Mouse (Mus musculus) heart, embryonic 11.5 days (tissue): ENCODE measurements around the gene Elmo3. TPM values are rescaled to one million over a fixed set of nuclear protein-coding genes. Genes with fewer than 3 reads are reported as not detected.

Experiments
- ATAC-seq: fragments of 200-750 bp; cut with Nextera tagmentation; replicated peaks from 2 replicates; pipeline ENCODE4 v1.8.0; 2017; ENCODE audit warnings: moderate library complexity; ENCODE audit not compliant: insufficient number of reproducible peaks, low FRiP score, low TSS enrichment
- H3K27ac ChIP-seq: fragments of 300-500 bp; sonication (generic); 2 replicates; pipeline ENCODE4 v1.5.1; 2014; ENCODE audit warnings: mild to moderate bottlenecking, low read depth, low read length
- H3K27me3 ChIP-seq: fragments of 300-500 bp; sonication (generic); 2 replicates; pipeline ENCODE4 v1.6.1; 2014; ENCODE audit warnings: mild to moderate bottlenecking, low read length, mixed read lengths; ENCODE audit not compliant: control insufficient read depth, insufficient read depth
- H3K36me3 ChIP-seq: fragments of 300-500 bp; sonication (generic); 2 replicates; pipeline ENCODE4 v1.6.1; 2014; ENCODE audit warnings: mild to moderate bottlenecking, low read length, moderate library complexity, mixed read lengths; ENCODE audit not compliant: control insufficient read depth, insufficient read depth
- H3K4me1 ChIP-seq: fragments of 300-500 bp; sonication (generic); 2 replicates; pipeline ENCODE4 v1.6.1; 2014; ENCODE audit warnings: low read length; ENCODE audit not compliant: control insufficient read depth, insufficient read depth
- H3K4me2 ChIP-seq: fragments of 300-500 bp; sonication (generic); 2 replicates; pipeline ENCODE4 v1.6.1; 2014; ENCODE audit warnings: mild to moderate bottlenecking, moderate library complexity
- H3K4me3 ChIP-seq: fragments of 300-500 bp; sonication (generic); 2 replicates; pipeline ENCODE4 v1.5.1; 2014; ENCODE audit warnings: low read depth, low read length
- H3K9ac ChIP-seq: fragments of 300-500 bp; sonication (generic); 2 replicates; pipeline ENCODE4 v1.6.1; 2014; ENCODE audit warnings: mild to moderate bottlenecking, low read depth, low read length, moderate library complexity
- H3K9me3 ChIP-seq: fragments of 300-500 bp; sonication (generic); replicated peaks from 2 replicates; pipeline ENCODE4 v1.6.1; 2016; ENCODE audit warnings: low read length; ENCODE audit not compliant: control insufficient read depth
- WGBS: fragments of 180-500 bp; shearing (Covaris S2); extraction: QIAGEN DNeasy Blood & Tissue Kit; methylation state at CpG from one replicate; pipeline ENCODE4 v1.1.7; 2014; ENCODE audit not compliant: insufficient replicate concordance; 5-methylcytosine and 5-hydroxymethylcytosine counted together
- polyA plus RNA-seq: library from polyadenylated mRNA; unstranded; fragments of >200 nt; fragmentation: Nextera tagmentation; extraction: Ambion mirVana; gene quantifications from 2 replicates; pipeline ENCODE4 v1.2.1, GENCODE M21; 2014

Elmo3 gene
- polyA plus RNA-seq, 1 experiment from 2014 or later = 4.2 TPM

DNA sequence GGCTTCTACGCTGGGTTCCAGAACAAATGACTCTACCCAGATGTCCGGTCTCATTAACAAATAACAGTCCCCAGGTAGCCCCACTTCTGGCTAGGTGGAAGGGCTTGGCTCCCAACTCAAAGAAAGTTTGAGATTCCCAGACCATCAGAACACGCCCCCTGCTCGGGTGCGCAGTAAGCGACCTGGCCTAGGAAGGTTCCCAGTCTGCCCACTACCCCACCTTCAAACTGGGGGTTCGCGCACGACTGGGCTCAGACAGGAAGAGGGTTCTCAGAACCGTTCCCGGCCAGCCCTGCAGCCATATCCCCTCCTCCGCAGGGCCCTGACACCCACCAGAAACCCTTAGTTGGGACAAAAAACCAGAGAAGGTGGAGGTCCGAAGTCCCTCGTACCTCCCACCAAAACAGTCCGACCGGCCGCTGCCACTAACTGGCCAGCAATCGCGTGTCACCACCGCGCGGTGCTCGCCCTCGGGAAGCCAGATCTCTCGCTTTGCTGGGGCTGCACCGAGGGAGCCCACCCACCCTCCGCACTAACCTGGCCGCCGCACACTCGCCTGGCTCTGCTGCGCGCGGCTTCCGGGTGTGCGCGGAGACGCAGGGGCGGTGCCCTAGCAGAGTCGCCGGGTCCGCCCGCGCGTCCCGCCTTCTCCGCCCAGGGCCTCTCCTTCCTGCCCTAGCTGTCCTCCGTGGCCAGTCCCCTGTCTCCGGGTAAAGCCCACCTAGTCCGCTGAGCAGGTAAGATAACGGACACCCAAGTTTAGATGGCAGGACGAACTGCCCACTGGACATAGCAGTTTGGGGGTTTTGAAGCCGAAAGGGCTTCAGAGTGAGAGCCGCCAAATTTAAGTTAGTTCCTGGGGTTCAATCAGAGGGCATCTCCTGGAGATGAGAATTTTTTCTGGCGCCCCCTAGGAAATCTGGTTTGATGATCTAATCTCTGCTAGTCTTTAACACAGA, 41.1 kb upstream of the Elmo3 start, which contains the start of the genes Tradd and Fbxl8:
Tradd (minus strand) TSS at position 586 of the 959 bp plus-strand sequence.
Fbxl8 (plus strand) TSS at position 625 of the 959 bp plus-strand sequence.
- peak; percentile 73 for ATAC-seq
- Histone ChIP-seq H3K27ac (no peak within 1 kb of the TSS), H3K4me3 (peak within 1 kb of the TSS; percentile 81), H3K4me1 (peaks cover 13% of the 10 kb centered on the region), H3K36me3 (no peaks in the 10 kb centered on the region), H3K9ac (peak within 1 kb of the TSS; percentile 76), H3K4me2 (peak within 1 kb of the TSS; percentile 97), H3K27me3 (peaks cover 57% of the 10 kb centered on the region), H3K9me3 (peaks cover 5% of the 10 kb centered on the region; the same call in 1 of the 2 replicates)
- 1% methylated on average over 54 of the region's 54 CpGs for WGBS

DNA sequence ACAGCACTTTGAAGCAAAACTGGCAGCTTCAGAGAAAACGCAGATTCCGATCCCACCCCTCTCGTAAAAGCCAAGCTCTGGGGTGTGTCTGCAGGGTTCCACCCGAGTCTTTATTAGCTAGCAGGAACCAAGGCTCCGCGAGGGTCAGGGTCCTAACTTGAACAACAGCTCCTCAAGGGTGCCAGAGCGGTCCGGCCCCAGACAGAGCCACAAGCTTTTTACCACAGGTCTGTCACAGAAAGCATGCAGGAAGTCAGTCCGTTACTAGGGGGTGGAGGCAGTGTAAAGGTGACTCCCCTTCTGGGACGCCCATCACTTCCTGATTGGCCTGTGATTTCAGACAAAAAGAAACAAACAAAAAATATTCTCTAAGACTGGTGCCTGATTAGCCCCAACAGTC, 40.3 kb upstream of the Elmo3 start:
- peak overlapping the region; percentile 81 for H3K4me3 ChIP-seq
- H3K9ac ChIP-seq = peak overlapping the region; percentile 76; the same call in 1 of the 2 replicates
- ATAC-seq = no peak
- WGBS = 17% methylated on average over 10 of the region's 10 CpGs
- H3K9me3 ChIP-seq = peaks cover 5% of the 10 kb centered on the region; the same call in 1 of the 2 replicates
- peaks cover 58% of the 10 kb centered on the region for H3K27me3 ChIP-seq
- peaks cover 19% of the 10 kb centered on the region for H3K4me1 ChIP-seq
- H3K36me3 ChIP-seq = no peaks in the 10 kb centered on the region
- no peak overlapping the region for H3K27ac ChIP-seq
- H3K4me2 ChIP-seq = peak overlapping the region; percentile 97

DNA sequence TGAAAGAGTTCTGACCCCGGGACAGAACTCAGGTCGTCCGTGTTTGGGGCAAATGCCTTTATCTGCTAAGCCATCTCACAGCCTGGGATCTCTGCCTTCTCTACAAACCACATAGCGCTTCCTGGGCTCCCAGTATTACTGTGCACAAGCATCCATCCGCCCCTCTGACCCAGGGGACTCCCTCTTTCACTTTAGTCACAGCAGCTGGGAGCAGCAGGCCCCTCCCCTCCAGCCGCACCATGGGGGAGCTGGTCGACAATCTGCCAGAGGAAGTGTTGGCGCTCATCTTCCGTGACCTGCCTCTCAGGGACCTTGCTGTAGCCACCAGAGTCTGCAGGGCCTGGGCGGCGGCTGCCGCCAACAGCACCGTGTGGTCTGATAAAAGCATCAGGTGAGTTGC, 38.6 kb upstream of the Elmo3 start:
- no peak overlapping the region for H3K9ac ChIP-seq

DNA sequence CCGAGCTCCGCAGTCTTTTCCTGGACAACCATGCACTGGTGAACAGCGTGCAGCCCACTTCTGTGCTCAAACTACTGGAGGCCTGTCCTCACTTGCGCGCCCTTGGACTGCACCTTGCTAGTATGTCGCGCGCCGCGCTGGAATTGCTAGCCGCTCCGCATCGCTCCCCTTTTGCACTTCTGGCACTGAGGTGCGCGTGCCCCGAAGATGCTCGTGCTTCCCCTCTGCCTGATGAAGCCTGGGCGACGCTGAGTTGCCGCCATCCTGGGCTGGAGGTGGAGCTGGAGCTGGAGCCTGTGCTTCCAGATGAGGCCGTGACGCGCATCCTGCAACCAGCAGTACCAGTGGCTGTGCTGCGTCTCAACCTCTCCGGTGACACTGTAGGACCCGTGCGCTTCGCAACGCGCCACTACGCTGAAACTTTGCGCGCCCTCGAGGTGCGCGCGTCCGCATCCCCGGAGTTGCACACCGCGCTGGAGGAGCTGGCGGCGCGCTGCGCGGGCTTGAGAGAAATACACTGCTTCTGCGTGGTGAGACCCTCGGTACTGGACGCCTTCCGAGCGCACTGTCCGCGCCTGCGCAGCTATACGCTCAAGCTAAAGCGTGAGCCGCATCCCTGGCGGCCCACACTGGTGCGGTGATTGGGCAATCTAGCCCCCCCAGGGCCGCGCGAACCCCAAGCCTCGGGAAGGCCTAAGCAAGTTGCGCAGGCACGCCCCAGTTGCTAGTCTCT, 36.9 kb upstream of the Elmo3 start:
- peak overlapping the region; percentile 58 for H3K9ac ChIP-seq
- H3K4me2 ChIP-seq = peak overlapping the region; percentile 74
- H3K4me1 ChIP-seq = peaks cover 23% of the 10 kb centered on the region
- H3K4me3 ChIP-seq = peak overlapping the region; percentile 48
- peaks cover 77% of the 10 kb centered on the region for H3K27me3 ChIP-seq
- H3K36me3 ChIP-seq = no peaks in the 10 kb centered on the region
- H3K27ac ChIP-seq = no peak overlapping the region
- H3K9me3 ChIP-seq = peaks cover 5% of the 10 kb centered on the region; the same call in 1 of the 2 replicates
- under 1% methylated on average over 65 of the region's 65 CpGs for WGBS
- ATAC-seq = peak; percentile 18; the same call in 1 of the 2 replicates

More for the DNA sequence above, 38.6 kb upstream of the Elmo3 start:
- H3K9me3 ChIP-seq = peaks cover 5% of the 10 kb centered on the region; the same call in 1 of the 2 replicates
- H3K36me3 ChIP-seq = no peaks in the 10 kb centered on the region
- 19% methylated on average over 13 of the region's 13 CpGs for WGBS
- peaks cover 23% of the 10 kb centered on the region for H3K4me1 ChIP-seq
- ATAC-seq = no peak
- H3K4me2 ChIP-seq = no peak overlapping the region
- H3K27ac ChIP-seq = no peak overlapping the region
- no peak overlapping the region for H3K4me3 ChIP-seq
- H3K27me3 ChIP-seq = peaks cover 64% of the 10 kb centered on the region

DNA sequence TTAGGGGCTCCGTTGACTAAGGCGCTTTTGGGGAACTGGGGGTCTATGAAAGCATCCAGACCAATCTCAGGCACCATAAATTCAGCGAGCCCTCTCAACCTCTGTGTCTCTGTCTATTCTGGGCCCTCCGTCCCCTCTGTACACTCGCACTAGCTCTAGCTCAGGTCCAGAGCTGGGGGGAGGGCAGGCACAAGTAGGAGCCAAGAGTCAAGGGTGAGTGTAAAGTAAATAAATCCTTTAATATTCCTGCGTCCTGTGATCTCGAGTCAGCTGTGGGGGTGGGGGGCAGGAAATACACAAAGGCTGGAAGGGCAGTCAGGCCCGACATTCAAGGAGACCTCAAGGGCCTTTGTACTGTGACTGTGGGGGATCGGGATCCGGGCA, 36.3 kb upstream of the Elmo3 start:
- WGBS = 2% methylated on average over 10 of the region's 10 CpGs
- Histone ChIP-seq H3K9ac (peak overlapping the region; percentile 58; the same call in 1 of the 2 replicates), H3K27me3 (peaks cover 82% of the 10 kb centered on the region), H3K4me2 (peak overlapping the region; percentile 74), H3K27ac (no peak overlapping the region), H3K4me3 (peak overlapping the region; percentile 48), H3K36me3 (no peaks in the 10 kb centered on the region), H3K9me3 (peaks cover 5% of the 10 kb centered on the region; the same call in 1 of the 2 replicates), H3K4me1 (peaks cover 23% of the 10 kb centered on the region)
- no peak for ATAC-seq

DNA sequence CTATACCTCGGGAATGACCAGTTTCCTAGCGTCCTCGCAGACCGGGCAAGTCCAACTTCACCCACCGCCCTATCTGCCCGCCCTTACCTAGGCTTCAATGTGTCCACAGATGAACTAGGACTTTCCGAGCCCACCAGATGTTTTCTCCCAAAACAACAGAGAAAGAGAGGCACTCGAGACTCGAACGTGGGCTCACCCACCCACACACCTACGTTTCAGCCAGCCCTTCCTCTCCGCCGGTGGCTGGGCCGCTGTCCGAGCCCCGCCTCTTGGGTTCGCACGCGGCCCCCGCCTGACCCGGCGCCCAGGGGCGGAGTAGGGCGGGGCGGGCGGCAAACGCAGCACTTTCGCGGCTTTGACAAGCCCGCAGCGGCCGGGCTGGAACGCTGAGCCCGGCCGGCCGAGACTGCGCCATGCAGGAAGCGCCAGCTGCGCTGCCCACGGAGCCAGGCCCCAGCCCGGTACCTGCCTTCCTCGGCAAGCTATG, 35.9 kb upstream of the Elmo3 start, which contains the start of gene Hsf4:
Hsf4 (plus strand) TSS at position 341 of the 487 bp plus-strand sequence.
- no peak within 1 kb of the TSS for H3K27ac ChIP-seq
- peaks cover 86% of the 10 kb centered on the region for H3K27me3 ChIP-seq
- H3K9me3 ChIP-seq = peaks cover 5% of the 10 kb centered on the region; the same call in 1 of the 2 replicates
- no peak; the same call in 1 of the 2 replicates for ATAC-seq
- peaks cover 23% of the 10 kb centered on the region for H3K4me1 ChIP-seq
- peak within 1 kb of the TSS; percentile 74 for H3K4me2 ChIP-seq
- peak within 1 kb of the TSS; percentile 58 for H3K9ac ChIP-seq
- no peaks in the 10 kb centered on the region for H3K36me3 ChIP-seq
- H3K4me3 ChIP-seq = peak within 1 kb of the TSS; percentile 48
- WGBS = under 1% methylated on average over 42 of the region's 42 CpGs

DNA sequence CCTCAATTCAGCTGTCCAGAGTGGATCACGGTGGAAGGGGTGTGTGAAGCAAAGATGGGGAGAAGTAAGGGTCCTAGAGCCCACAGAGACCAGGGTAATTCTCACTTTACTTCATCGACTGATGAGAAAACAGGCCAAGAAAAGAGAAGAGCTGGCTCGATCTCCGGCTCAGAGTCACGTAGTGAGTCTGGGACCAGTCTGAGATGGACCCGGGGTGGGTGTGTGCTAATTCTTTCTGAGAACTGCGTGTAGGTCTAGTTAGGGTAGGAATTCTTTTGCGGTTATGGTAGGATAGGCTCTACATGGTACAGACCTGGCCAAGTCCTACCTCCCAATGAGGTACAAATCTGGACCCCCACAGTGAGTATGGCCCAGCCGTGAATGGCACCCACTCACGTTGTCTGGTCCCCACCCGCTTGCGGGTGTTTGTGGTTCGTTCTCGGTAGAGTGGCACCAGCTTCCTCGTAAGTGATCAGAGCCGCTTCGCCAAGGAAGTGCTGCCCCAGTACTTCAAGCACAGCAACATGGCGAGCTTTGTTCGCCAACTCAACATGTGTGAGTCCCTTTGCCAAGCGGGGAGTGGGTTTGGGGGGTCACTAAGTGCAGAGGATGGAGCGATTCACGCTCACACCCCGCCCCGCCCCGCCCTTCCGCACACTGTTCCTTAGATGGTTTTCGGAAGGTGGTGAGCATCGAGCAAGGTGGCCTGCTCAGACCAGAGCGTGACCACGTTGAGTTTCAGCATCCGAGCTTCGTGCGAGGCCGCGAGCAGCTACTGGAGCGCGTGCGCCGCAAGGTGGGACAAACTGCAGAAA, 35.1 kb upstream of the Elmo3 start:
- WGBS = 3% methylated on average over 39 of the region's 39 CpGs
- H3K9ac ChIP-seq = peak overlapping the region; percentile 58
- H3K9me3 ChIP-seq = peaks cover 5% of the 10 kb centered on the region; the same call in 1 of the 2 replicates
- peaks cover 21% of the 10 kb centered on the region for H3K4me1 ChIP-seq
- peak overlapping the region; percentile 74 for H3K4me2 ChIP-seq
- no peaks in the 10 kb centered on the region for H3K36me3 ChIP-seq
- peak overlapping the region; percentile 48 for H3K4me3 ChIP-seq
- ATAC-seq = no peak; the same call in 1 of the 2 replicates
- H3K27ac ChIP-seq = no peak overlapping the region
- peaks cover 94% of the 10 kb centered on the region for H3K27me3 ChIP-seq
